Mouse (Mus musculus) lung, adult 2 months (tissue): ENCODE data around the gene Unc5cl.

Source experiments
- CTCF ChIP-seq: fragments of 200-500 bp; IDR thresholded peaks from 2 replicates; pipeline ENCODE4 v1.5.1; 2011; ENCODE audit warnings: mild to moderate bottlenecking, low read length, control low read depth; ENCODE audit not compliant: insufficient read depth
- POLR2A ChIP-seq: fragments of 200-500 bp; IDR thresholded peaks from 2 replicates; pipeline ENCODE4 v1.6.1; 2011; ENCODE audit warnings: low read depth, mild to moderate bottlenecking, control low read depth, low read length, borderline replicate concordance; ENCODE audit errors: extremely low read depth

DNA sequence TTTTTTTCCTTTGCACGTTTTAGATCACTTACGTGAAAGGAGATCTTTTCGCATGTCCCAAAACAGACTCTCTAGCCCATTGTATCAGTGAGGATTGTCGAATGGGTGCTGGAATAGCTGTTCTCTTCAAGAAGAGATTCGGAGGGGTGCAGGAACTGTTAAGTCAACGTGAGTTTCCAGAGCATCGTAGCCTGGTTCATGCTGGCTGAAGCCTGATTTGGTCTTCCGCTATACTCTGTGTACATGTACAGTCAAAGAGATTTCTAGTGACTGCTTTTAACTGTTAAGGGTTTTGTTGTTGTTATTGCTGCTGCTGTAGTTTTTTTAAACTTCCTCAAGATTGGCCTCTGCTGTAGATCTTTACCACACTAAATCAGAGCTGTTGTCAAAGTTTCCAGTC lies 43.5 kb upstream of the Unc5cl start:
- TF ChIP-seq CTCF (no peak), POLR2A (no peak)
